Mouse (Mus musculus) forebrain, embryonic 14.5 days (tissue): Measurements from ENCODE around the gene Slc5a8. TPM values are rescaled to one million over a fixed set of nuclear protein-coding genes. Genes with fewer than 3 reads are reported as not detected.

Source experiments
- ATAC-seq: fragments of 200-750 bp; cut with Nextera tagmentation; 2 replicates; pipeline ENCODE4 v1.8.0; 2017; ENCODE audit warnings: mild to moderate bottlenecking, moderate library complexity
- DNase-seq: peaks from one replicate; pipeline ENCODE4 v3.0.0-alpha.2; 2015; ENCODE audit warnings: low spot score
- H3K27ac ChIP-seq: fragments of 300-500 bp; sonication (generic); 2 replicates; pipeline ENCODE4 v1.5.1; 2014; ENCODE audit warnings: low read depth, mild to moderate bottlenecking, control low read depth, low read length, moderate library complexity
- H3K27me3 ChIP-seq: fragments of 300-500 bp; sonication (generic); replicated peaks from 2 replicates; pipeline ENCODE4 v1.6.1; 2014; ENCODE audit warnings: low read length, control low read depth, mixed read lengths; ENCODE audit not compliant: control insufficient read depth, insufficient read depth
- H3K36me3 ChIP-seq: fragments of 300-500 bp; sonication (generic); 2 replicates; pipeline ENCODE4 v1.6.1; 2014; ENCODE audit warnings: low read length, control low read depth; ENCODE audit not compliant: control insufficient read depth, insufficient read depth
- H3K4me1 ChIP-seq: fragments of 300-500 bp; sonication (generic); 2 replicates; pipeline ENCODE4 v1.6.1; 2014; ENCODE audit warnings: antibody characterized with exemption, low read length, control low read depth; ENCODE audit not compliant: control insufficient read depth, insufficient read depth
- H3K4me2 ChIP-seq: fragments of 300-500 bp; sonication (generic); 2 replicates; pipeline ENCODE4 v1.6.1; 2014; ENCODE audit warnings: mild to moderate bottlenecking, control low read depth, low read length
- H3K4me3 ChIP-seq: fragments of 300-500 bp; sonication (generic); 2 replicates; pipeline ENCODE4 v1.5.1; 2014; ENCODE audit warnings: low read depth, low read length, control low read depth
- H3K9ac ChIP-seq: fragments of 300-500 bp; sonication (generic); 2 replicates; pipeline ENCODE4 v1.6.1; 2014; ENCODE audit warnings: mild to moderate bottlenecking, low read length, control low read depth, moderate library complexity
- H3K9me3 ChIP-seq: fragments of 300-500 bp; sonication (generic); replicated peaks from 2 replicates; pipeline ENCODE4 v1.6.1; 2016; ENCODE audit warnings: low read length, control low read depth, mixed read lengths; ENCODE audit not compliant: control insufficient read depth
- WGBS: fragments of 180-500 bp; shearing (Covaris S2); extraction: QIAGEN DNeasy Blood & Tissue Kit; methylation state at CpG from one replicate; pipeline ENCODE4 v1.1.7; 2014; 5-methylcytosine and 5-hydroxymethylcytosine counted together
- polyA plus RNA-seq: library from polyadenylated mRNA; unstranded; fragments of >200 nt; fragmentation: Nextera tagmentation; extraction: Ambion mirVana; gene quantifications from 2 replicates; pipeline ENCODE4 v1.2.1, GENCODE M21; 2014

The Slc5a8 gene
- polyA plus RNA-seq, 1 experiment from 2014 or later, result 0.03 TPM

DNA sequence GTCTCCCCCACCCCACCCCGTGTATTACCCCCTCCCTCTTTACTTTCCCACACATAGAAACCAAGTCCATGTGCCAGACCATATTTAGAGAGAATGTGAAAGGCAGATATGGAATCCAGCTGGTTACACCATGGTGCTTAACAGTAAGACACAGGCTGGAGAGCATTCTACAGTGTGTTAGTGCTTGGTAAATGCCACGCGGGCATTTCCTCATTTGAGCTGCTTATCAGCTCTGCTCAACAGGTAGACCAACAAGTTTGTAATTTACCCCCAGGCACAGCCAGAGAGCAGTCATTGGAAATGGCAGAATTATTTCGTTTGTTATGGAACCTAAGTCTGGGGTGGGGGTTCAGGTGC is 64.5 kb downstream of the Slc5a8 start:
- H3K27me3 ChIP-seq, result no peaks in the 10 kb centered on the region
- WGBS, result 82% methylated on average over 4 of the region's 4 CpGs
- ATAC-seq, result no peak
- no peaks in the 10 kb centered on the region for H3K4me1 ChIP-seq
- H3K4me2 ChIP-seq, result no peak overlapping the region
- H3K9ac ChIP-seq, result no peak overlapping the region
- no peaks in the 10 kb centered on the region for H3K36me3 ChIP-seq
- H3K4me3 ChIP-seq, result no peak overlapping the region
- no peak overlapping the region for H3K27ac ChIP-seq
- DNase-seq, result no peak
- no peaks in the 10 kb centered on the region for H3K9me3 ChIP-seq

- Histone ChIP-seq H3K27me3 (no peaks in the 10 kb centered on the region), H3K4me3 (no peak overlapping the region), H3K4me1 (no peaks in the 10 kb centered on the region), H3K27ac (no peak overlapping the region), H3K36me3 (no peaks in the 10 kb centered on the region), H3K9me3 (no peaks in the 10 kb centered on the region), H3K9ac (no peak overlapping the region), H3K4me2 (no peak overlapping the region)
- ATAC-seq (no peak), DNase-seq (no peak)
- WGBS, result 77% methylated on average over 5 of the region's 5 CpGs
Measured at GRCm38 (mm10) chr10:88960791-88961190, 75.0 kb downstream of the Slc5a8 start.

DNA sequence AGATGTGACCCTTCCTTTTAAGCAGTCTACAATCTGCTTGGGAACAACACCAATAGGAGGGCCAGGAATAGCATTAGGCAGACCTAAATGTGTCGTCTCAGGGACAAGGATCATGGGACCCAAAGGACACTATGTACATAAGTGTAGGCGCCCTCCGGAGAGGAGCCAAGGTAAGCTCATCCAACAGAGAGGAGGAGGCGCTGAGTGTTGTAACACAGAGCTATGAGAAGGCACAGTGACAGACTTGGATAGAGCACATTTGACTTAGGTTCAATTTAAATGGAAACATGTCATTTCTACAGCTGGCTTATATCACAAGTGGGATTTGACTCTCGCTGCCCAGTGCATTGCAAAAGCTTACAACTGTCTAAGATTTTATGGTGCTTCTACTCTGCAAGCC is 82.8 kb downstream of the Slc5a8 start:
- H3K9me3 ChIP-seq, result no peaks in the 10 kb centered on the region
- no peak for ATAC-seq
- DNase-seq, result no peak
- no peaks in the 10 kb centered on the region for H3K36me3 ChIP-seq
- 91% methylated on average over 5 of the region's 5 CpGs for WGBS
- H3K4me1 ChIP-seq, result no peaks in the 10 kb centered on the region
- H3K9ac ChIP-seq, result no peak overlapping the region
- no peak overlapping the region for H3K4me2 ChIP-seq
- no peak overlapping the region for H3K27ac ChIP-seq
- H3K4me3 ChIP-seq, result no peak overlapping the region
- H3K27me3 ChIP-seq, result no peaks in the 10 kb centered on the region

- Histone ChIP-seq H3K9me3 (no peaks in the 10 kb centered on the region), H3K9ac (no peak overlapping the region), H3K27ac (no peak overlapping the region), H3K27me3 (no peaks in the 10 kb centered on the region), H3K4me1 (no peaks in the 10 kb centered on the region), H3K36me3 (no peaks in the 10 kb centered on the region), H3K4me2 (no peak overlapping the region), H3K4me3 (no peak overlapping the region)
- DNase-seq (no peak), ATAC-seq (no peak)
- WGBS, result 86% methylated on average over 7 of the region's 7 CpGs
Measured at GRCm38 (mm10) chr10:88970951-88971725, 85.3 kb downstream of the Slc5a8 start.

GRCm38 (mm10) chr10:88978932-88979331 is 93.1 kb downstream of the Slc5a8 start:
- DNase-seq (no peak), ATAC-seq (no peak)
- WGBS, result 79% methylated on average over 6 of the region's 6 CpGs

More at GRCm38 (mm10) chr10:88978932-88979331, 93.1 kb downstream of the Slc5a8 start:
- no peak overlapping the region for H3K4me2 ChIP-seq
- no peaks in the 10 kb centered on the region for H3K27me3 ChIP-seq
- no peaks in the 10 kb centered on the region for H3K36me3 ChIP-seq
- H3K27ac ChIP-seq, result no peak overlapping the region
- H3K9me3 ChIP-seq, result no peaks in the 10 kb centered on the region
- H3K4me3 ChIP-seq, result no peak overlapping the region
- no peak overlapping the region for H3K9ac ChIP-seq
- H3K4me1 ChIP-seq, result no peaks in the 10 kb centered on the region

Other genes with a start within 250 kb of the Slc5a8 start
- 0.16 and 0.25 TPM in 2 replicates for gene Spic, start 201.0 kb upstream of the Slc5a8 start, polyA plus RNA-seq
- 155 and 177 TPM in 2 replicates for gene Arl1, start 155.1 kb upstream of the Slc5a8 start, polyA plus RNA-seq
- gene Utp20, start 59.2 kb upstream of the Slc5a8 start, polyA plus RNA-seq, result 10.7 and 11.7 TPM in 2 replicates